Mouse (Mus musculus) frontal cortex, postnatal 14 days (tissue): ENCODE measurements around the gene Rxrb.
"Not testable (repeated sequence)": the region's sequence is repeated elsewhere in the genome, so short reads cannot be mapped to it uniquely, and the experiment has no call there.

ENCODE experiments used
- DNase-seq, 2 experiments: peaks; one replicate each; pipeline ENCODE4 v3.0.0; 2022; ENCODE audit warnings: low spot score in 2 of 2

The Rxrb gene

DNA sequence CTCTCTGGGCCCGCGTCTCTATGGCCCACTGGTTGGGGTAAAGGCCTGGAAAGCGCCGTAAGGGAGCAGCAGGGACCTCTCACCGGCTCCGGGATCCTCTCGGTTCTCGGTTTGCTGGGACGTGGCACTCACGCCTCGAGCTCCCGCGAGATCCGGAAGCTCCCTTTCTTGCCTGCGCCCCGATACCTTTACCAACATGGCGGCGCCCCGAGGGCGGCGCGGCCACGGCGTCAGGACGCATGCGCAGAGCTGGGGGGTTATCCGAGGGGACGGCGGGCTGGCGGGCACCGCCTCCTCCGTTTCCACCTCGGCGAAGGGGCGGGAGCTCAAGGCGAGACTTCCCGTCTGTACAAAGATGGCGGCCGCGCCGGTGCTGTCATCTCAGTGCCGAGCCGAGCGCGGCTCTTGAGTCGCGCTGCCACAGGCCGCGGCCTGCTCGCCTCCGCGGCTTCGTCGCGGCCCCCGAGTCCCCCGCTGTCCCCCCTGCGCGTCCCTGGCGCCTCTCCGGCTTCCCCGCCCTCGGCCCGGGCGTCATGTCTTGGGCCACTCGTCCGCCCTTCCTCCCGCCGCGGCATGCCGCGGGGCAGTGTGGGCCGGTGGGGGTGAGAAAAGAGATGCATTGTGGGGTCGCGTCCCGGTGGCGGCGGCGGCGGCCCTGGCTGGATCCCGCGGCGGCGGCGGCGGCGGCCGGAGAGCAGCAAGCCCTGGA lies at the start of gene Rxrb, which contains the start of gene Slc39a7:
Gene Rxrb (plus strand): TSS at position 348 of the 709 bp plus-strand sequence.
Gene Slc39a7 (minus strand): TSS at position 218 of the 709 bp plus-strand sequence.
- DNase-seq: peak; percentile 96 to 97

DNA sequence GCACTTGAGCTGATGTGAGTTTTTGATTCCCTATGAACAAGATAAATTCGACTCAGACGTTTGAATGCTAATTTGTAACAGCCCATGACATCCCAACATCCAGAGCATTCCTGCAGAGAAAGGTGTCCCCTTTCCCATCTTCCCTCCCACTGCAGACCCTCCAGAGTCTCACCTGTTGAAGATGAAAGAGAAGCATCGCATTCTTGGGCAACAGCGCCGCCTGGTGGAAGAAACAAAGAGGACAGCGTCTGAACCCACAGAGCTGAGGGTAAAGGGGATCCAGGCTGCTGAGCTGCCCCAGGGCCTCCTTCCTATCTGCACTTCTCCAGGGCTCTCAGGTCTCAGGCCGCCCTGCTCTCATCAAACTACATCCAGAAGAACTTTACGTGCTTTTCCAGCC lies 49.5 kb upstream of the Rxrb start:
- DNase-seq: not testable (repeated sequence)

DNA sequence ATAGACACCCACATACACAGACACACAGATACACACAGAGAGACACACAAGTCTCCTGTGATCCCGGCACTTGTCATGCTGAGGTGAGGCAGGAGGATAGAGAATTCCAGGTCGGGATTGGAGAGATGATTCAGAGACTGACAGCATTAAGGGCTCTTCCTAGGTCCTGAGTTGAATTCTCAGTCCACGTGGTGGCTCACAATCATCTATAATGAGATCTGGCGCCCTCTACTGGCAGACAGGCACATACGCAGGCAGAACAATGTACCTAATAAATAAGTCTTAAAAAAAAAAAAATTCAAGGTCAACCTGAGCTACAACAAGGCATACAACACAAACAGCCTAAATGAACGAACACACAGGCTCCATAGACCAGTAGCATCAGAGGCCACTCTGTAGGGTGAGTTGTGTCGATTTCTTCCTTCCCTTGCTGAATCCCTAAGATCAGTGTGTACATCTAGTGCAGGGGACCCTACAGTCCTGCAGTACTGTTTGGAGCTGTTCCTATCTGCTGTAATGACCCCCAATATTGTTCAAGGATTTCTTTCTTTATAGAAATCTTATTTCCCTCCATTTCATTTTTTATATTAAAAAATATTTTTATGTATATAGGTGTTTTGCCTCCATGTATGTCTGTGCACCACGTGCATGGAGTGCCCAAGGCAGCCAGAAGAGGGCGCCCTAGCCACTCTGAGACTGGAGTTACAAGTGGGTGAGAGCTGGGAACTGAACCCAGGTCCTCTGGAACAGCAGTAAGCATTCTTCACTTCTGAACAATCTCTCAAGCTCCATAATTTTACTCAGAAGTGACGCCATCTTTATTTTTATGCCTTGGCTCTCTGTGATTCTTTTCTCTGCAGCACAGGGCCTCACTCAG lies 39.6 kb upstream of the Rxrb start:
- DNase-seq: no peak

DNA sequence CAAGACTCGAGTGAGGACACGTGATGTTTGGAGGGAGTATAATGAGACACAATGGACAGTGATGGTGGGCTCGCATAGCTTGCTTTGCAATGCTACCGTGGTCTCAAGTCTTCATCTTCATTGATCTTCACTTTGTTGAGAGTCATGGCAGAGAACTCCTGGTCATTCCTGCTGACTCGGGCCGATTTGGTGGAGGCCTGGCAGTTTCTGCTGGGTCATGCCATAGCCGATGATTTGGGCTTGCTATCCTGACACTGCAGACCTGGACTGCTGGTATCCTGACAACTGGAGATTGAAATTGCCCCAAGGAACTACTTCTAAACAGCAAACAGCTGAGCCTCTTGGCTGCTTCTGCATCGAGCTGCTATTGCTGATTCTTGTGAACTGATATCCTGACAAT lies 36.7 kb upstream of the Rxrb start:
- no peak for DNase-seq

DNA sequence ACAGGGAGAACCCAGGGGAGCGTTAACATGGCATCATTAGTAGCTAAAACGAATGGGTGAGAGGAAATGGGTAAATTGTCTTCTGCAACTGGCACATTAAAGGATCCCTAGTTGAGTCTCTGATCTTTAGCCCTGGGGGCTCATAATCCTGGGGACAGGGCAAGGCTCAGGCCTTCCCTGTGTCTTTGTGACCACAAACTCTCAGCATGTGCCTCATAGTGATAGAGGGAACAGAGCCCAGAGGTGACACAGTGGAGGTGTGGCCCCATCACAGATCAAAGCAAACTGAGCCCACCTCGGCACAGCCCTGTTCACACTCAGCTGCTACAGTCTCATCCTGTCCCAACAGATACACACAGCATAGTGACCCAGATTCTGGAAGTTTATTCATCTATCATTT lies 36.0 kb upstream of the Rxrb start:
- no peak for DNase-seq

DNA sequence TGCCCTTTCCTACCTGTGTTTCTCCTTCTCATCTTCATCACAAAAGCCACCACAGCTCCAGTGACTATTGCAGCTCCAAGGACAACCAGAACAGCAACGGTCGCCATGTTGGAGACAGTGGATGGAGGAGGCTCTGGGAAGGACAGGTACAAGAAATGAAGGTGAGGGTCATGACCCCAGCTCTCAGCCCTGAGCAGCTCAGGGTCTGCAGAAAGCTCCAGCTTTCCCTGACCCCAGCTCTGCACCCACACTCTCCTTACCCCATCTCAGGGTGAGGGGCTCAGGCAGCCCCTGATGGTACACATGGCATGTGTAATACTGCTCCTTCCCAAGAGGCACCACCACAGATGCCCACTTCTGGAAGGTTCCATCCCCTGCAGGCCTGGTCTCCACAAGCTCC lies 34.6 kb upstream of the Rxrb start:
- DNase-seq: not testable (repeated sequence)

DNA sequence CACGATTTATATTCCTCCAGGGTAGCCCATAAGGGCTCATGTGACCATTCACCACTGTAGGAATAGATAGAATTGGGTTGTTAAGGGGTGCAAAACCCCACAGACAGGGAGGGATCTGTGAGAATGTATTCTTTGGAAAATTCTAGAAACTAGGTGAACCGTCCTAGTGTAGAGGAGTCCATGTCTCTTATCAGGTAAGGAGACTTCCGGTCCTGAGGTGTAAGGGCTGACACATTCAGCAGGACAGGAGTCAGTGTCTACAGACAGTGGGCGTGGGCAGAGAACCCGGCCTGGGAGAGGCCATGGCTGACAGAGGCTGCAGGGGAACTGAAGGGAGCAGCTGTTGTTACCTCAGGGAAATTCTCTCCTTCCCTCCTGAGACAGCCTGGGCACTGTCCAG lies 32.9 kb upstream of the Rxrb start:
- DNase-seq: not testable (repeated sequence)

DNA sequence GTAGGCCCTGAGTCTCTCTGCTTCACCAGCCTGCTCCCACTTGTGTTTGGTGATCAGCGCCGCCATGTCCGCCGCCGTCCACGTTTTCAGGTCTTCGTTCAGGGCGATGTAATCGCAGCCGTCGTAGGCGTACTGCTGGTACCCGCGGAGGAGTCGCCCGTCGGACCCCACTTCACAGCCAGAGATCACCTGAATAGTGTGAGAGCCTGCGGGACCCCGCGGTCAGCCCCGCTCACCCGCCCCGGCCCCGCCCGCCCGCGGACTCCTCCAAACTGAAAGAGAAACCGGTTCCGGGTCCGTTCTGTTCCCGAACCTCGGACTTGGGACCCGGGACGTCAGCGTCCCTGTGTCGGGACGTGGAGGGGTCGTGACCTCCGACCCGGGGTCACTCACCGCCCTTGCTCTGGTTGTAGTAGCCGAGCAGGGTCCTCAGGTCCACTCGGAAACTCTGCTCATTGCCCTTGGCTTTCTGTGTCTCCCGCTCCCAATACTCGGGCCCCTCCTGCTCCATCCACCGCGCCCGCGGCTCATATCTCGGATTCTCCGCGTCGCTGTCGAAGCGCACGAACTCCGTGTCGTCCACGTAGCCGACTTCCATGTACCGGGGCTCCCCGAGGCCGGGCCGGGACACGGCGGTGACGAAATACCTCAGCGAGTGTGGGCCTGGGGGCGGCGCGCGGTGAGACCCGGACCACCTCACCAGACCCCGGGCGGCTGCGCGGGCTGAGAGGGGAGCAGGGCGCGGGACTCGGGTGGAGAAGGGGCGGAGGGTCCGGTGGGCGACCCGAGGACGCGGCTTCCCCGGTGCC lies 32.1 kb upstream of the Rxrb start:
- no peak for DNase-seq

DNA sequence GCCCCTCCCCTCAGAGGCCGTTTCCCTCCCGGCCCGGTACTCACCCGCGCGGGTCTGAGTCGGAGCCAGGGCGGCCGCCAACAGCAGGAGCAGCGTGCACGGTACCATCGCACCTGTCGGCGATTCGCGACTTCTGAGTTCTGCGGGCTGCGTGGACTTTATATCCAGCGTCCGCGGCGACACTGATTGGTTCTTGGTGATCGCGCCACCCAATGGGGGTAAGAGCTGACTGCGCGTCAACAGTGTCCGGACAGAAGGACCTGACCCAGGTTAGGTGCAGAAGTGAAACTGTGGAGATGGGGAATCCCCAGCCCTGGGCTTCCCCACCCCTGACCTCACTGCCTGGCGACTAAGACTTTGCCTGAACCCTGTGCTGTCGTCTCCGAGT lies 31.5 kb upstream of the Rxrb start, which contains the start of gene H2-K1:
Gene H2-K1 (minus strand): TSS at position 198 of the 388 bp plus-strand sequence.
- DNase-seq: peak; percentile 44 to 53

DNA sequence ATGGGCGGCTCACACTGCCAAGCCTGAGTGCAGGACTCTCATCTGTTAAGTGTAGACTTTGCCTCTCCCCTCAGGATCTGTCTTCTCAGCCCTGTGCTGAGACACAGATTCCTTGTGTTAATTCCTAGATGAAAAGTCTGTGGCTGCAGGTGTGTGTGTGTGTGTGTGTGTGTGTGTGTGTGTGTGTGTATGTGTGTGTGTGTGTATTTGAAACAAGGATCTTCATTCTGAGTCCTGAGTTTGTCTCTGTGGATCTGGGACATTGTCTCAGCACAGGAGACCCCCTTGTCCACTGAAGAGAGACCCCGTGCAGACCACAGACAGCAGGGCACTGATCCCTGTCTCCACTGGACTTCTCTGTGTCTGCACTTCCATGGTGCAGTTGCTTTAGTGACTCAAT lies 30.8 kb upstream of the Rxrb start:
- not testable (repeated sequence) for DNase-seq

DNA sequence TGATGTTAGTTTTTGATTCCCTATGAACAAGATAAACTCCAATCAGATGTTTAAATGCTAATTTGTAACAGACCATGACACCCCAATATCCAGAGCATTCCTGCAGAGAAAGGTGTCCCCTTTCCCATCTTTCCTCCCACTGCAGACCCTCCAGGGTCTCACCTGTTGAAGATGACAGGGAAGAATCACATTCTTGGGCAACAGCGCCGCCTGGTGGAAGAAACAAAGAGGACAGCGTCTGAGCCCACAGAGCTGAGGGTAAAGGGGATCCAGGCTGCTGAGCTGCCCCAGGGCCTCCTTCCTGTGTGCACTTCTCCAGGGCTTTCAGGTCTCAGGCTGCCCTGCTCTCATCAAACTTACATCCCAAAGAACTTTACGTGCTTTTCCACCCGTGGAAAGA lies 28.2 kb upstream of the Rxrb start:
- peak in 1 of 2 experiments; percentile 19 for DNase-seq

DNA sequence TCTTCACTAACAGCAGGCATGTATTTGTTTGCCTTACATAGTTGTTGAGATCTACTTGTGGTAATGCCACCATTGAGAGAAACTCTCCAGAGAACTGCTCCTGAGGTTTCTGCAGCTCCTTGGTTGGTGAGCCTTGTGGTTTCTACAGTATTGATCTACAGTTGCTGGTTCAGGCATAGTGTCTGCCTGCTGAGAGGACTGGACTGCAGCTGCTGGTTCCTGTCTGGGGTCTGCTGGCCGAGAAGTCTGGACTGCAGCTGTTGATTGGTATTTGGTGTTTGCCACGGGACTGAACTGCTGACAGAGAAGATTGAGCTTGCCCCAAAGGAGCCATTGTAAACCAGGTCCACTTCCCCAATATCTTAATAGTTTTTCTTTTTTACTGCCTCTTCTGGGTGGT lies 25.0 kb upstream of the Rxrb start:
- no peak for DNase-seq

DNA sequence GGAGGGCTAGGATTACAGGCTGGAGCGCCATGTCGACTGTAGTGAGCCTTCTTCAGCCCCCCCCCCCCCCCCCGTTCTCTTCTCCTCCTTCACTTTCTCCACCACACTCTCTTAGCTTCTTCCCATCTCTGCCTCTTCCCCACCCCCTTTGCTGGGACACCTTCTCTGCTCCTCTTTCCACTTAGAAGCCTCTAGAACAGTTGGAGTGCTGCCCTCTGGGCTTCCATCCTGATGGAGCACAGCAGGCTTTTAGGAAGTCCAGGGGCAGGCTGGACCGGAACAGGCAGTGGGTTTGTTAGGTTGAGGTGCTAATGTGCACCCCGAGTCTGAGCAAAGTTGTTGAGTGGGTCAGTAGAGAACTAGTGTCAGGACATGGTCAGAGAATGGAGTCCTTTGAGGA lies 21.5 kb upstream of the Rxrb start:
- DNase-seq: no peak

DNA sequence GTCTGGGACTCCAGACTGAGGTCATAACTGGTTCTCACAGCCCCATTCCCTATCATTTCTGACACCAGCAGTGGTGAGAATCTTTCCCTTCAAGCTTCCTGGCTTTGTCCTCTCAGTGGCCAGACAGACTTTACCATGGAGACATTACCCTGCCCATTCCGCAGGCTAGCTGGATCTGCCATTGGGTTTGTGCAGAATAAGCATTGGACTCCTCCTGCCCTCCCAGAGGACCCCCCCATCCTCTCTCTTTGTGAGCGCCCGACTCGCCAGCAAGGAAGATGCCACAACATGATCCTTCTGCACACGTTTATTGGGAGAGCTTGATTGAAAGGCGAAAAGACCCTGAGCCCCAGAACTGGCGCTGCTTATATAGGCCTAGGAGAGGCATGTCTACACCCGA lies 18.2 kb upstream of the Rxrb start:
- DNase-seq: no peak

DNA sequence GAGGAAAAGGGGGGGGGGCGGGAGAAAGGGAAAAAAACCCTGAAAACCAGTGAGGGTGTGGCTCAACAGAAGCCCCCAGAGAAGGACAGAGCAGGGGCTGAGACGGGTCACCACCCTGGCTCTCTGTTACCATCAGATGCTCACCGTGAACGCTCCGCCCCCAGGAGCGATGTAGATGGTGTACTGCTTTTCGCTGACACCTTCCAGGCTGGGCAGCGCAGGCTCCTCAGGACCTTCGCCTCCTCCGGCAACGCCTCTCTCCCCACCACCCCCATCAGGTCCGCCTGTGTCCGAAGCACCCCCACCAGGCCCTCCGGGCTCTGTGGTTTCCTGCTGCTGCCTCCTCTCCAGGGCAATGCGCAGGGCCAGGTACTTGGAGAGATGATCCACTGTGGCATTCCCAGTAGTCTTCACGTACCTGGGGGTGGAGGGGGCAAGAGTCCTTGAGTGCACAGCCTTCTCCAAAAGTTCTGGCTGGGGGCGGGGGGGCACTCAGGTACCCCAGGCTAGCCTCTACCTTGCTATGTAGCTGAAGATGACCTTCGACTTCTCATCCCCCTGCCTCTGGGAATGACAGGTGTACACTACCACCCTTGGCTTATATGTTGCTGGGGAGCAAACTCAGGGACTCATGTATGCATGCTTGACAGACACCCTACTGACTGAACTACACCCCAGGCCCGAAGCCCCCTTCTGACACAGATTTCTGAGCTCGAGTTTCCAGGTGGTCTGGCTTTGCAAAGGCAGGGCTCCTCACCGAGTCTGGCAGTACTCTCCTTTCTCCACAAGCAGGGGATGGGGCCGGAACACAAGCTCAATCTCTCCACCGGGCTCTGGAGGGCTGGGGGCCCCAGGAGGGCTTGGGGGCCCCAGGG lies 9.8 kb upstream of the Rxrb start:
- no peak for DNase-seq

DNA sequence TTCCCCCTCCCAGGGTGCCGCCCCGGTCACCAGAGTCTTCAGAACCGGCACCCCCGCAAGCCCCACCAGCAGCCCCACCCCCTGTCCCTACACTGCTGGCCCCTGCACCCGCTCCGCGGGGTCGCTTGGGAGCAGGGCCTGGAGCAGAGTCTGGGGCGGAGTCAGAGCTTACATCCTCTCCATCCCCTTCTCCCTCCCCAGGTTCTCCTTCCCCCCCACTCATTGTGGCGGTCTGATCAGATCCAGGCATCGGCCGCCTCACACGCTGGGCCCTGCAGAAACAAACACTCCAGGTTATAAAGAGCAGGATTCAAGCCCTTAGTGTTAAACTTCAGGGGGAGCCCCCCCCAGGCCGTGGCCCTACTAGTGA lies 9.2 kb upstream of the Rxrb start:
- DNase-seq: no peak

DNA sequence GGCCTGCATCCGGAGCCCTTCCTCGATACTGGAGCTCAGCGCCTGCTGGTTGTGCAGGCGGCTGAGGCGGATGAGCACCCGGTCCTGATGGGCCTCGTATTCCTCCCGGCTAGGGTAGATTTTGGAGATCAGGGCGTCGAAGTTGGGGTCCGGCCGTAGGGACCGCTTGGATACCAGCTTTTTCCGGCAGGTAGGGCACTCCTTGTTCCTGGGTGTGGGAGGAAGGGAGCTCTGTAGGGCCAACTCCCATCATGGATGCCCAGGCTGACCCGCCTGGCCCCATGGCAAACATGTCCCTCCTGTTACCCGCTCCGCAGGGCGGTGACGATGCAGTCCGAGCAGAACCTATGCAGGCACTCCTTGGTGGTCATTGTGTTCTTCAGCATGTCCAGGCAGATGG lies 8.6 kb upstream of the Rxrb start:
- DNase-seq: no peak

DNA sequence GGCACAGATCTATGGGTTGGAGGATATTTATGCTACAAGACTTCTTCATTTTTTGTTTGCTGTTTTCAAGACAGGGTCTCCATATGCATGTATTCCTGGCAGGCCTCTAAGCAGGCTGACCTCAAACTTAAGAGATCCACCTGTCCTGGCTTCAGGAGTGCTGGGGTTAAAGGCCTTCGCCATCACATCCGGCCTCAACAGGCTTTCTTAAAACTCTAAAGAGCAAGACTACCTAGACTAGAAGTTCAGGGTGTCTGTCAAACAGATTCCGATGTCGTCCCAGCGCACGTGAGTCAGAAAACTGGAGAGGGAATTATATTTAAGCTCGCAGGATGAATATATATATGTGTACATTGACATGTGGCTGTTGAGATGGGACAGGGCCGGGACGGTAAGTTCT lies 7.9 kb upstream of the Rxrb start:
- DNase-seq: no peak

DNA sequence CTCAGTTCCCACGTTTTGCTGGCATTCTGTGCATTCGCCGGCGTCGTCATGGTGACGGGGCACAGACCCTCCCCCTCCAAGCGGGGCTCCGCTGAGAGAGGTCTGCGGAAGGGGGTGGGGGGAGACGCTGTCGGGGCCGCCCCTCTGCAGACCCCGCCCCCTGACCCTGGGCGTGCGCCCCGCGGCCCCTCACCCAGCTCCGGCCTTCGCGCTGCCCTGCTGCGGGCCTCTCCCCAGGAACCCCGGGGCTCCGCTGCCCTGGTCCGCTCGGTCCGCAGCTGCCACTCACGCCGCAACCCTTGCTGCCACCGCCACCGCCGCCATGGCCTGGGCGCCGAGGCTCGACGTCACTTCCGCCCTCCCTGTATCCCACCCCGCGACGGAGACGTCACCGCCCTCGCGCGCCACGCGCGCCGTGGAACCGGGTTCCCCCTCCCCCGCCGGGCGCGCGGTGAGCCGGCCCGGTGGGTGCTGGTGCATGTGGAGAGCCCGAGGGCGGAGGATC lies 7.2 kb upstream of the Rxrb start, which contains the start of gene Ring1:
Gene Ring1 (minus strand): TSS at position 364 of the 505 bp plus-strand sequence.
- peak; percentile 84 for DNase-seq

DNA sequence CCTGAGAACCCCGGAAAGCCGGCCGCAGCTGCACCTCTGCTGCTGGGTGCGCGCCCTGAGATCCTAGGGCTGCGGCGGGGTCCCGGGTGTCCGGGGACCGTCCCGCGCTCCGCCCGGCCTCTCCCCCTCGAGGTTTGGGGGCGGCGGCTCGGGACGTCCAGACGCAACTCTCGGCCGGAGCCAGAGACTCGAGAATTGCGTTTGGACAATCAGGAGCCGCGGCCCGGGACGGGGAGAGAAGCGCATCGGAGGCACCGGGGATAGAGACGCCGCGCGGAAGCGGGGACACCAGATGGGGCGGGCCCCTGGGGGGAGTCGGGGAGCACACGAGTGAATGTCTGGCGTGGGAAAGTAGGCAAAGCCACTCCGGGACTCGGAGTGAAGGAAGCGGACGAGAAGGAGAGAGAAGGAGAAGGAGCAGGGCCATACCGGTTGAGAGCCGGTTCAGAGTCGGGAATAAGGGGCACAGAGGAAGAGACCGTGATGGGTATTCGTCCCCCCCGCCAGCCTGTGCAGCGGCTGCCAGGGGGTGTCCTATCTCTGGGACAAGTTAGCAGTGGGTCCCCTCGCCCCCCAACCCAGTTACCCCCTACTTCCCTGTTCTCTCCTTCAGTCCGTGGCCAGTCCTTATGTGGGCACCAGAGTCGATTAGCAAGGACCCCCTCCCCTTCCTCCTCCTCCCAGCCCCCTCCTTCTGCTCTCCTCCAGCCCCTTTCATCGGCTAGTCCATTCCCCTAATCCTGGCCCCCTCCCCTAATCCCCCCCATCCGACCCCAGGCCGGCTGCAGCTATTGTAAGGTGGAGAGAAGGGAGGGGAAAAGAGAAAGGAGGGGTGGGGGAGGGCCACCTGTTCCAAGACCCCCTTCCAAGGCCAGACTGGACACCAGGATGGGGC lies 6.5 kb upstream of the Rxrb start:
- DNase-seq: no peak
